ENCODE assay signal across 9 mouse cellular contexts in the genomic region with DNA sequence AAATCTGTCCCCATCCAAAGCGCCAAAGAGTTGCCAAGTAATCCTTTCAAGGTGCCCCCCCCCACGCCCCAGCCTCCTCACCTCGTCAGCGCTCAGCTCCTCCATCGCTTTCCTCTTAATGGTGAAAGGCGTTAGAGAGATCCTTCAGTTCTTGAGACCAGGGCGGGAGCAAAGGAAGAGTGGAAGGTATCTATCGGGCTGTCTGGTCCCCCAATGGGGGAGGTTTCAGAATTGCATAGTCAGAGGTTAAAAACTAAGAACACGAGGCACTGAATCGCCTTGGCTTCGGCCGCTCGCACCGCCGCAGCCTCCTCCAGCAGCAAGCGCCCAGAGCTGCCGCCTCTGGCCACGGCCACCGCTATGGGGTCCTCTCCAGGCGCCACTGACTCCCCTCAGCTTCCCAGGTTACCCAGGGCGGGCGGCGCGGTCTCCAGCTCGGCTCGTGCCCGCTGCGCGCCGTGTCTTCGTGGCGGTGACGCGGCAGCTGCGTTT. TPM values are rescaled to one million over a fixed set of nuclear protein-coding genes. Genes with fewer than 3 reads are reported as not detected.
DNase-seq lines count a peak whose midpoint lies in the region; ATAC-seq and TF ChIP-seq lines count a peak whose summit lies in the region.
"Had no signal": no experiment of that assay in that cellular context is flagged by ENCODE, and none has a peak within 500 bp of the region (broad histone marks: within the 10 kb centered on the region; RNA-seq: fewer than 3 reads in every experiment).

No protein-coding gene starts in this region.

- H3K4me3 ChIP-seq in testis, adult 2 months (ENCODE audit: control insufficient read depth, low read depth, low read length) = peak overlapping the region; percentile 94
- peak overlapping the region; percentile 99 for H3K4me3 ChIP-seq in intestine, postnatal 0 days (ENCODE audit: low read depth, low read length)
- peak overlapping the region; percentile 98 for H3K4me3 ChIP-seq in lung, postnatal 0 days (ENCODE audit: low read depth, low read length)
- H3K4me3 ChIP-seq in stomach, embryonic 14.5 days (ENCODE audit: low read depth, low read length) = peak overlapping the region; percentile 95

- no peak for TF ChIP-seq POLR2A in testis, adult 2 months (IDR thresholded peaks at IDR 0.05; ENCODE audit: control insufficient read depth, low read depth, low read length)

- no peaks in the 10 kb centered on the region for H3K9me3 ChIP-seq in intestine, postnatal 0 days (ENCODE audit: control insufficient read depth)
- no peaks in the 10 kb centered on the region for H3K9me3 ChIP-seq in lung, postnatal 0 days (ENCODE audit: low read length)
- no peaks in the 10 kb centered on the region for H3K9me3 ChIP-seq in stomach, embryonic 14.5 days (ENCODE audit: control insufficient read depth, low read depth, low read length)

- peak overlapping the region; percentile 98 for H3K9ac ChIP-seq in intestine, postnatal 0 days (ENCODE audit: low read depth, low read length)
- peak overlapping the region; percentile 94 for H3K9ac ChIP-seq in lung, postnatal 0 days (replicated peaks; ENCODE audit: low read depth)
- peak overlapping the region; percentile 95 for H3K9ac ChIP-seq in stomach, embryonic 14.5 days (replicated peaks; ENCODE audit: low read depth, low read length)

- H3K27ac ChIP-seq in testis, adult 2 months (ENCODE audit: control insufficient read depth, insufficient read depth, low read depth, low read length) = peak overlapping the region; percentile 90
- peak overlapping the region; percentile 97 for H3K27ac ChIP-seq in intestine, postnatal 0 days (ENCODE audit: low read depth, low read length)
- H3K27ac ChIP-seq in lung, postnatal 0 days (ENCODE audit: low read length) = peak overlapping the region; percentile 98
- peak overlapping the region; percentile 99 for H3K27ac ChIP-seq in stomach, embryonic 14.5 days (ENCODE audit: low read length)

- peaks cover 3% of the 10 kb centered on the region for H3K4me1 ChIP-seq in testis, adult 2 months (ENCODE audit: control insufficient read depth, insufficient read depth, low read length)
- no peaks in the 10 kb centered on the region for H3K4me1 ChIP-seq in intestine, postnatal 0 days (replicated peaks; ENCODE audit: control insufficient read depth, insufficient read depth, low read length)
- H3K4me1 ChIP-seq in lung, postnatal 0 days (ENCODE audit: insufficient read depth, low read depth, low read length) = no peaks in the 10 kb centered on the region
- H3K4me1 ChIP-seq in stomach, embryonic 14.5 days (ENCODE audit: control insufficient read depth, insufficient read depth, low read length) = 0 out of 2 replicates have a peak, but pooled peaks cover 4% of the 10 kb centered on the region

- H3K4me2 ChIP-seq in intestine, postnatal 0 days (replicated peaks; ENCODE audit: low read depth) = peak overlapping the region; percentile 84
- H3K4me2 ChIP-seq in lung, postnatal 0 days (replicated peaks; ENCODE audit: low read depth, low read length) = peak overlapping the region; percentile 70
- peak overlapping the region; percentile 57 for H3K4me2 ChIP-seq in stomach, embryonic 14.5 days (replicated peaks; ENCODE audit: low read depth, low read length)

- peak; percentile 32 for ATAC-seq in cerebellum, adult (ENCODE audit: insufficient number of reproducible peaks, low FRiP score, low TSS enrichment)
- peak; percentile 37 for ATAC-seq in erythroid progenitor cell, adult 5-6 weeks (replicated peaks; ENCODE audit: low FRiP score, poor library complexity, severe bottlenecking)
- peak; percentile 46 for ATAC-seq in intestine, postnatal 0 days
- ATAC-seq in lung, postnatal 0 days = peak; percentile 60; the same call in 1 of the 2 replicates
- ATAC-seq in stomach, embryonic 14.5 days (ENCODE audit: insufficient number of reproducible peaks, insufficient read depth, low FRiP score, low read depth) = peak; percentile 62

- under 1% methylated on average over 35 of the region's 35 CpGs for WGBS in intestine, postnatal 0 days
- WGBS in lung, postnatal 0 days = 0% methylated on average over 31 of the region's 35 CpGs
- WGBS in stomach, embryonic 14.5 days = 0% methylated on average over 35 of the region's 35 CpGs

- no peak for DNase-seq in cerebellum, adult 11-12 months
- no peak for DNase-seq in testis, postnatal 14 days (ENCODE audit: low spot score)
- DNase-seq in lung, postnatal 0 days (ENCODE audit: low spot score) = peak; percentile 50

- H3K36me3 ChIP-seq in testis, adult 2 months (ENCODE audit: control insufficient read depth, insufficient read depth, low read length) = no peaks in the 10 kb centered on the region
- no peaks in the 10 kb centered on the region for H3K36me3 ChIP-seq in intestine, postnatal 0 days (ENCODE audit: control insufficient read depth, insufficient read depth)
- no peaks in the 10 kb centered on the region for H3K36me3 ChIP-seq in lung, postnatal 0 days (ENCODE audit: insufficient read depth, low read length)
- H3K36me3 ChIP-seq in stomach, embryonic 14.5 days (ENCODE audit: control insufficient read depth, insufficient read depth, low read length) = no peaks in the 10 kb centered on the region

- H3K27me3 ChIP-seq in testis, adult 2 months (ENCODE audit: control insufficient read depth, insufficient read depth, low read length) = no peaks in the 10 kb centered on the region
- H3K27me3 ChIP-seq in intestine, postnatal 0 days (replicated peaks; ENCODE audit: control insufficient read depth, insufficient read depth, low read length) = no peaks in the 10 kb centered on the region
- no peaks in the 10 kb centered on the region for H3K27me3 ChIP-seq in lung, postnatal 0 days (replicated peaks; ENCODE audit: insufficient read depth, low read length)
- no peaks in the 10 kb centered on the region for H3K27me3 ChIP-seq in stomach, embryonic 14.5 days (ENCODE audit: control insufficient read depth, insufficient read depth, low read length)

- no peak for TF ChIP-seq CTCF in testis, adult 2 months (IDR thresholded peaks at IDR 0.05; ENCODE audit: control insufficient read depth, insufficient read depth, insufficient replicate concordance, low read depth, low read length)
- no peak for TF ChIP-seq CTCF in intestine, postnatal 0 days (IDR thresholded peaks at IDR 0.05; ENCODE audit: low read depth)
- peak; percentile 1; the same call in 1 of the 2 replicates for TF ChIP-seq CTCF in lung, postnatal 0 days (IDR thresholded peaks at IDR 0.05)

- TF ChIP-seq EP300 in lung, postnatal 0 days (IDR thresholded peaks at IDR 0.05) = no peak

RNA-seq across cellular contexts. Expression of gene Ube4b, which starts 0.7 kb away (rescaled TPM):
- 36.5 and 40.4 TPM in 2 replicates for polyA plus RNA-seq in testis, adult 2 months (2012; rRNA removed)
- total RNA-seq in erythroid progenitor cell, adult 5-6 weeks (2015; ENCODE audit: low replicate concordance) = 26.4 and 29.2 TPM in 2 replicates
- total RNA-seq in erythroid progenitor cell, adult 5-6 weeks (2017; ENCODE audit: low replicate concordance) = 17.5 and 21.9 TPM in 2 replicates
- polyA plus RNA-seq in intestine, postnatal 0 days (2015; fragmentation: Nextera tagmentation; extraction: Ambion mirVana) = 47.2 and 47.6 TPM in 2 replicates
- polyA plus RNA-seq in lung, postnatal 0 days (2015; fragmentation: Nextera tagmentation; extraction: Ambion mirVana) = 14.2 and 15.1 TPM in 2 replicates
- polyA plus RNA-seq in stomach, embryonic 14.5 days (2014; fragmentation: Nextera tagmentation; extraction: Ambion mirVana) = 41.7 and 44.3 TPM in 2 replicates

RNA-seq across cellular contexts. Expression of gene Rbp7, which starts 28.9 kb away (rescaled TPM):
- 0.33 and 0.34 TPM in 2 replicates for polyA plus RNA-seq in testis, adult 2 months (2012; rRNA removed)
- not detected in 2 replicates for total RNA-seq in erythroid progenitor cell, adult 5-6 weeks (2015; ENCODE audit: low replicate concordance)
- not detected in 2 replicates for total RNA-seq in erythroid progenitor cell, adult 5-6 weeks (2017; ENCODE audit: low replicate concordance)
- polyA plus RNA-seq in intestine, postnatal 0 days (2015; fragmentation: Nextera tagmentation; extraction: Ambion mirVana) = 3.8 and 4.0 TPM in 2 replicates
- polyA plus RNA-seq in lung, postnatal 0 days (2015; fragmentation: Nextera tagmentation; extraction: Ambion mirVana) = 1.4 and 1.8 TPM in 2 replicates
- 1.9 TPM in 2 replicates for polyA plus RNA-seq in stomach, embryonic 14.5 days (2014; fragmentation: Nextera tagmentation; extraction: Ambion mirVana)

RNA-seq across cellular contexts. Expression of gene Tmem274, which starts 51.3 kb away (rescaled TPM):
- 0.60 and 1.3 TPM in 2 replicates for polyA plus RNA-seq in testis, adult 2 months (2012; rRNA removed)
- not detected in 2 replicates for total RNA-seq in erythroid progenitor cell, adult 5-6 weeks (2015; ENCODE audit: low replicate concordance)
- not detected in 2 replicates for total RNA-seq in erythroid progenitor cell, adult 5-6 weeks (2017; ENCODE audit: low replicate concordance)
- polyA plus RNA-seq in intestine, postnatal 0 days (2015; fragmentation: Nextera tagmentation; extraction: Ambion mirVana) = not detected in 2 replicates
- polyA plus RNA-seq in lung, postnatal 0 days (2015; fragmentation: Nextera tagmentation; extraction: Ambion mirVana) = not detected in 2 replicates
- not detected in 2 replicates for polyA plus RNA-seq in stomach, embryonic 14.5 days (2014; fragmentation: Nextera tagmentation; extraction: Ambion mirVana)
- polyA plus RNA-seq: gonadal fat pad, adult 2 months had no signal

RNA-seq across cellular contexts. Expression of gene Nmnat1, which starts 59.2 kb away (rescaled TPM):
- polyA plus RNA-seq in testis, adult 2 months (2012; rRNA removed) = 29.0 and 30.2 TPM in 2 replicates
- 1.1 TPM in 1 of 2 replicates, not detected in the other for total RNA-seq in erythroid progenitor cell, adult 5-6 weeks (2015; ENCODE audit: low replicate concordance)
- 0.64 and 0.83 TPM in 2 replicates for total RNA-seq in erythroid progenitor cell, adult 5-6 weeks (2017; ENCODE audit: low replicate concordance)
- polyA plus RNA-seq in intestine, postnatal 0 days (2015; fragmentation: Nextera tagmentation; extraction: Ambion mirVana) = 10.8 and 11.0 TPM in 2 replicates
- polyA plus RNA-seq in lung, postnatal 0 days (2015; fragmentation: Nextera tagmentation; extraction: Ambion mirVana) = 6.3 TPM in 2 replicates
- 11.5 and 15.1 TPM in 2 replicates for polyA plus RNA-seq in stomach, embryonic 14.5 days (2014; fragmentation: Nextera tagmentation; extraction: Ambion mirVana)

RNA-seq across cellular contexts. Expression of gene Lzic, which starts 59.2 kb away (rescaled TPM):
- 17.8 and 20.9 TPM in 2 replicates for polyA plus RNA-seq in testis, adult 2 months (2012; rRNA removed)
- total RNA-seq in erythroid progenitor cell, adult 5-6 weeks (2015; ENCODE audit: low replicate concordance) = 4.7 and 6.7 TPM in 2 replicates
- 5.0 and 18.5 TPM in 2 replicates for total RNA-seq in erythroid progenitor cell, adult 5-6 weeks (2017; ENCODE audit: low replicate concordance)
- polyA plus RNA-seq in intestine, postnatal 0 days (2015; fragmentation: Nextera tagmentation; extraction: Ambion mirVana) = 31.7 and 31.9 TPM in 2 replicates
- 19.8 and 23.0 TPM in 2 replicates for polyA plus RNA-seq in lung, postnatal 0 days (2015; fragmentation: Nextera tagmentation; extraction: Ambion mirVana)
- polyA plus RNA-seq in stomach, embryonic 14.5 days (2014; fragmentation: Nextera tagmentation; extraction: Ambion mirVana) = 45.9 and 49.3 TPM in 2 replicates
